Mouse (Mus musculus) kidney, adult 2 months (tissue): ENCODE measurements around the gene Ttll5.

ENCODE experiments used
- CTCF ChIP-seq: fragments of 200-500 bp; conservative IDR thresholded peaks from 2 replicates; pipeline ENCODE4 v1.5.1; 2011; ENCODE audit warnings: low read depth, mild to moderate bottlenecking, control low read depth, low read length, moderate library complexity, mixed read lengths; ENCODE audit not compliant: insufficient read depth, insufficient read length
- POLR2A ChIP-seq: fragments of 200-500 bp; IDR thresholded peaks from one replicate; pipeline ENCODE4 v1.6.1; 2011; ENCODE audit warnings: low read depth, low read length, control low read depth

- TF ChIP-seq CTCF (no peak), POLR2A (no peak)
Observed at GRCm38 (mm10) chr12:85951036-85951435, 126.6 kb downstream of the Ttll5 start.
